Mouse (Mus musculus) retina, postnatal 7 days (tissue): ENCODE results near the gene Spns3.

Experiments
- DNase-seq: peaks from one replicate; pipeline ENCODE4 v3.0.0-alpha.2; 2012; ENCODE audit warnings: low read depth, low spot score

Spns3 gene

DNA sequence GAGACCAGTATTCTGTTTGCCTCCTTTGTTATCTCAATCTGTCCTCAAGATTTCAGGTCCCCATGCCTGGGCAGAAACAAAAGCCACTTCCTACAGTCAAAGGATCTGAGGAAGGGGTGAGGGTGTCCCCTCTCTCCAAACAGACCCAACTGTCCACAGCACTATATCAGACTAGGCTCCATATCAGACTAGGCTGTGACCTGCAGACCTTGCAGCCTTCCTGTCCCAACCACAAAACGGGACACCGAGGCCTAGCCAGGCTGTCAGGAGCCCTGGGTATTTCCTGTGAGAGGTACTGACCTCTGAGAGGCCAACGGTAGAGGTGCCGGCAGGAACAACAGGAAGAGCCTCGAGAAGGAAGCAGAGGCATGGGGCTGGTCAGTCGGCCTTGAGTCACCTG, 65.8 kb downstream of the Spns3 start:
- no peak for DNase-seq

GRCm38 (mm10) chr11:72481952-72482351, 68.4 kb downstream of the Spns3 start:
- no peak for DNase-seq

GRCm38 (mm10) chr11:72481313-72481712, 69.0 kb downstream of the Spns3 start:
- no peak for DNase-seq

GRCm38 (mm10) chr11:72479499-72479898, 70.8 kb downstream of the Spns3 start:
- DNase-seq: no peak

- DNase-seq: no peak
These were observed 72.1 kb downstream of the Spns3 start for GRCm38 (mm10) chr11:72478228-72478627.

DNA sequence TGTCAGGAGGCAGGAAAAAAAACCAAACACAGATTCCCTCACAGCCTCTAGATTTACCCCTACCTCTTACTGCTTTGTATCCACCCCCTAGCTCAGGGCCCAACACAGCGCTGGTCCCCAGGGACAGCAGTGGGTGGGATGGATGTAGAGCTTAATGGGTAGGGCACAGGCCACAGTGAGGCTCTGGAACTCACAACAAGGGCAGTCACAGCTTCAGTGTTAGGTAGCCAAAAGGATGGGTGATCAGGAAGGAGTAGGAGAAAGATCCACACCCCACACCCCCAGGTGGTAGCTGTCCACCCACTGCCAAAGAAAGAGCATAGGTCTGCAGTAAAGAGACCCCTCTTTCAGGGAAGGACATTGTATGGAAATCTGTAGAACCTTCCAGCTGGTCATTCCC, 72.7 kb downstream of the Spns3 start:
- DNase-seq: no peak

DNA sequence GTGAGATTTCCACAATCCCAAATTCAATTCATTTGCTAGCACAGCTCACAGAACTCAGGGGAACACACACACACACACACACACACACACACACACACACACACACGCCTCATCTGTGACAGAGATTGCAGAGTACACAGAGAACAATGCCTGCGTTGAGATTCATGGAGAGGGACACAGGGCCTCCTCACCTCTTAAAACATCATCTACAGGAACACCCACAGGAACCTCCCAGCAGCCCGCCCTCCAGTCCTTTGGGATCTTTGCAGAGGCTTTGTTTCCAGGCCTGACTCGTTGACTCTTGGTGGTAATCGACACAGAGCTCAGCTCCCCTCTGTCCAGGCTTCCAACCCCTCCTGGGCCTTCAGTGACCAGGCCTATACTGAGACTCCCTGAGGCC, 73.1 kb downstream of the Spns3 start:
- DNase-seq: no peak

DNA sequence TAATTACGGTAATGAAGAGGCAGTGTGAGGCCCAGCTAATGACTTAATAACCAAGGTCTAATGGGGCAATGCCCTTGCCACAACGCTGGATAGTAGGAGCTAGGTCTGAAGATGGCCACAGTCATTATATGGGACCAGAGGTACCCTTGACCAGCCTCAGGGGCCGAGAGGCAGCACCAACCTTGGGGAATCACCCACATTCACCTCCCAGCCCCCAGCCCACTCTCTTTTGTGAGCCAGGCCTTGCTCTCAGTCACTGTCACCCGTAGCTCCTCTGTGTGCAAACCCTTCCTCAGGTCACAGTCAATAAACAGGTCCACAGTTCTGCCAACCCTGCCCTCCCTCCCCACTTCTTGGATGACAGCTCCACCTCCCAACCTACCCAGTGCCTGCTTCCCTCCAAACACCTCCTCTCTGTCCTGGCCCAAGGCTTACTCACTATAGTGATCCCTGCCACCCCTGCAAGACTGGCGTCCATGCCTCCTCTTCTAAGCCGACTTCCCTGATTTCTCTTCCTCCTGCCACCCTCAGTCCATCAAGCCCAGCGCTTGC, 74.2 kb downstream of the Spns3 start:
- no peak for DNase-seq

DNA sequence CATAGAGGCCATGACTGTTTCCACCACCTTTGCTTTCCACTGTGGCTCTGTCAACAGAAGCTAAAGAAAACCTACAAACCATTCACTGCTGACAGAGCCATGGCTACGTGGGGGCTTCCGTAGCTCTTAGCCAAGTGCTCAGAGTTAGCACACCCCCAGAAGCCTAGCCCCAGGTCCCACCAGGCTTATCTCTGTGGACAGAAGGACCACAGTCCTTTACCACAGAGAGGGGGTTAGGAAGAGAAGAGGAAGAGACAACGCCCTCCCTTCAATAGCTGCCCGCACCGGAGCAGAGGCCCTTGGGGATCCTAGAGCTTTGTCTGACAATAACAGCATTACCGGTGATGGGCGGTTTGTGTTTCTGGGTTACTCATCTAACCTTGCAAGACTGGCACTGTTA, 74.9 kb downstream of the Spns3 start:
- no peak for DNase-seq

DNA sequence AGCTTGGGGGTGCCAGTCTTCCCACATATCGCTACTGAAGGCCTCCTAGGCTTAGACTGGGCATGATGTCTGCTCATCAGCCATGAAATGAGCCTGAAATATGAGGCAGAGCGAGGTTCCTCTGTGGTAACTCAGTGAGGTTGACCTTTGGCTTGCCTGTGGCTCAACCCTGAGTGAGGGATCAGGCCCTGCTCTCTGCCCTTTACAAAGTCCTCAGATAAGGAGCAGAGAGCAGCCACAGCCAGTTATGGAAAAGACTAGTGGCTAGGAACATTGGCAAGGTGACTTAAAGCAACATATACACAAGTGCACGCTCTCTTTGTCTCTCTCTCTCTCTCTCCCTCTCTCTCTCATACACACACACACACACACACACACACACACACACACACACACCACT, 75.4 kb downstream of the Spns3 start:
- DNase-seq: no peak

DNA sequence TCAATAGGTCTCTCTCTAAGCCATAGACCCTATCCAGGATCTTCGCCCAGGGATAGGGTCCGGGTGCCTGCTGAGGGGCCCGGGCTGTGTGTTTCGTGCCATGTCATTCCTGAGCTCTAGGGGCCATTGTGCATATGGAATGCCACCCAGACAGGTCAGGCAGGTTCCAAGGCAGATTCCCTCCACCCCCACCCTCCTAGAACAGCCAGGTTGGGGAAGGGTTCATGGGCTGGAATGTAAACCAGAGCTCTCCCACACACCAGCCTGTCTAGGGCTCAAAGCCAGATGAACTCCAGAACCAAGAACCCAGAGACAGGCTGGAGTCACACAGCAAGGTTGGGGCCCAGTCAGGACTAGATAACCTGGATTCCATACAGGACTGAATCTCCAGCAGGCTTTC, 76.8 kb downstream of the Spns3 start:
- no peak for DNase-seq

DNA sequence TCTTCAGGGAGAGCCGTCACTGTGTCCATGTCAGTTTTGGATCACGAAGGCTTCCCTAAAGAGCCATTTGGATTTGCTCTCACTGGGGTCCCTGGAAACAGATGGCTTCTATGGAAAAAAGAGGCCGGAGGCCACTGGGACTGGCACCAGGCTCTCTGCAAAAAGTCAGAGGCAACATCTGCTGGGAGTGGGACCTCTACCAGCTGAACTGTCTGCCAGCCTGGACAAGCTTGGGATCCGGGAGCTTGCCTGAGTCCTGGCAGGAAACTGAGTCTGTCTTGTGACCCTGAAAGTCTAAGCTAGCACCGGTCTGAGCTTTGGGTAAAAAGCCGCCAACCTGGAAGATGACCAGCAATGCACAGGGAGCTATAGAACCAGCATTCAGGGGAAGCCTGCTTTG, 78.9 kb downstream of the Spns3 start:
- DNase-seq: no peak

DNA sequence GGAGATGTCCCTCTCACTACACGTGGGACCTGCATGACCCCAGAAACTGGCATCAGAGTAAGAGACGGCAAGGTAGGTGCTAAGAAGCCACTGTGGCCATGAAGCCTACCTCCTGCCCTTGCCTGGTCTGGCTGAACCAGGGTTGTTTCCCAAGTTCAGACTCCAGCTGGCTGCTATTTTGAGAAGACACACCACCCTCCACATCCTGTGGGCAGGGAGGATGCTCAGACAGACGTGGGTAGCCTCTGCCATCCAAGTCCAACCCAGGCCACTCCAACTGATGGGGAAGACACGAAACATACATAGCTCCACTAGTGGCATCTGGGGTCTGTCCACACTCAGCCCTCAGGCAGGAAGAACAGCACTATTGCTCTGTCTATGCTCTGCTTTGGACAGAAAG, 80.3 kb downstream of the Spns3 start:
- DNase-seq: no peak

DNA sequence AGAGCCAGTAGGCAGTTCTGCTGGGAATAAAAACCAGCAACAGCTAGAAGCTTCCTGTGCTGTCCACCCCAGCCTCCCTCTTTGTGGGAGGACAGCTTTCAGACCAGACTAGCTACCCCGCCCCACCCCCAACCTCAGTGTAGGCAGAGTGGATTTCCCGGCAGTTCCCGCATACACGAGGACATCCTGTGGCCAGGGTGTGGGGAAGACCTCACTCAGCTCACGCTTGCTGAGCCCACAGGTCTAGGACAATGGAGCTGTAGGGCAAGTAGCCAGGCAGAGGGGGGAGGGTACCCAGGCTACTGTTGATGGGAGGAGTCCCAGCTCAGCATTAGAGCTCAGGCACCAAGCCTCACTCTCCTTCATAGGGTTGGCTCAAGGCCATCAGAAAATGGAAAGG, 81.1 kb downstream of the Spns3 start:
- DNase-seq: no peak

- no peak for DNase-seq
These were observed 81.8 kb downstream of the Spns3 start for GRCm38 (mm10) chr11:72468525-72468924.

GRCm38 (mm10) chr11:72466694-72467507, 83.4 kb downstream of the Spns3 start:
- no peak for DNase-seq

DNA sequence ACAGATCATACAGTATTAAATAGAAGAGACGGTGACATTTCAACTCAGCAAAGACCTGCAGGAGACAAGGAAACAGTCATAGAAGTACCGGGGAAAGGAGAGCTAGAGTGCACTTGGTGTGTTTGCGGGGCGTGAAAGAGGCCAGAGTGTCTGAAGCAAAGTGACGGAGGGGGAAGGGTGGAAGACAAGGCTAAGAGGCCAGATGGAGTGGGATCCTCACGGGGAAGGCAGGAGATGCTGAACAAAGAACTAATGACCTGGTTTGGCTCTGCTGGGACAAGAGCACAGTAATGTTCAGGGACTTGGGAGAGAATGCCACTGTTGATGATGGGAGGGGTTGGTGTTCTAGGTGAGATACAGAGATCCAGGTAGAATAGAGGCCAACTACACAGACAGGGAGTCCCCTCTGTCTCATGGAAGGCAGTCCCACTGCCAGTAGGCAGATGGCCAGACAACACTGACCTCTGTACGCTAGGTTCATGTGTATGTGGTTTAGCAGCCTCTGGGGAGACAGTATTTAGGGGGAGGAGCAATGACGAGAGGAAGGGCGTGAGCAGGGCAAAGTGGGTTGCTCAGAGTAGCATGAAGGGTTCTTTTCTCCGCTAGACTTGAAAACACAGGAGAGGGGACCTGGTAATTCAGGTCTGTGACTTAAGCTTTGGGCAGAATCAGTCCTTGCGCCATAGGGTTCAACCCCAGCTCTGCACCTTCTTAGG, 84.2 kb downstream of the Spns3 start:
- DNase-seq: no peak

- no peak for DNase-seq
These were observed 85.5 kb downstream of the Spns3 start for GRCm38 (mm10) chr11:72464821-72465220.

DNA sequence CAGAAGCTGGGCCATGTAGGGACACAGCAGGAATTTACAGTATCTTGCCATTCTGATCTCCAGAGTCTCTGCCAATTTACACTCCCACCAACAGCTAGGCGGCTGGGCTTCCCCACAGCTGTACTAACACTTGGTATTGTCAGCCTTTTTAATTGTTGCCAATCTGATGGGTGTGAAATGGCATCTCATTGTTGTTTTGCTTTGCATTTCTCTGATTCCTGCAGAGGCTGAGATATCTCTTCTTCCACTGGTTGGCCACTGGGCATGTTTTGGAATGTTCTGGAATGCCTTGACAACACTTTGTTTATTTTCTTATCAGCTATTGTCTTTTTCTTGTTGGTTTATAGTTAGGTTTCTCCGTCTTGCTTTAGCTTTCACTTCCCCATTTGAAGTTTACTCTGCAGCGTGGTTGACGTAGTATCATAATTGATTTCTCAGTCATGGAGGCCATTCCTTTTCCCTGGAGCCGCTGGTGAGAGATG, 88.8 kb downstream of the Spns3 start:
- no peak for DNase-seq

DNA sequence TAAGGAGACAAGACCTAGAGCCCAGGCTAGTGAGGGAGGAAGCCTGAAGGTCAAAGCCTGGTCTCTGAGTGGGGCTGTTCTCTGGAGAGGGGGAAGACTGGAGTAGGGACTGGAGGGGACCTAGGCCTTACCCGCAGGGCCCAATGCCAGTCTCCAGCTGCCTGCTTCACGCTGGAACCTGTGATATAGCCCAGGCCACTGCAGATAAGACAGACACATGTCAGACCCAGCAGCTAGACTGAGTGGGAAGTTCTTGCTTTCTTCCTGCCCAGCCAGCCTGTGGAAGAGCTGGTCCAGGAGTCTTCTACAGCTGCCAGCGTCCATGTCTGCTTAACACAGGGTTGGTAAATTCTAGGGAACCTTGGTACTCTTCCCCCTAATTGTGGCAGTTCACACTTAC, 91.8 kb downstream of the Spns3 start:
- DNase-seq: no peak

DNA sequence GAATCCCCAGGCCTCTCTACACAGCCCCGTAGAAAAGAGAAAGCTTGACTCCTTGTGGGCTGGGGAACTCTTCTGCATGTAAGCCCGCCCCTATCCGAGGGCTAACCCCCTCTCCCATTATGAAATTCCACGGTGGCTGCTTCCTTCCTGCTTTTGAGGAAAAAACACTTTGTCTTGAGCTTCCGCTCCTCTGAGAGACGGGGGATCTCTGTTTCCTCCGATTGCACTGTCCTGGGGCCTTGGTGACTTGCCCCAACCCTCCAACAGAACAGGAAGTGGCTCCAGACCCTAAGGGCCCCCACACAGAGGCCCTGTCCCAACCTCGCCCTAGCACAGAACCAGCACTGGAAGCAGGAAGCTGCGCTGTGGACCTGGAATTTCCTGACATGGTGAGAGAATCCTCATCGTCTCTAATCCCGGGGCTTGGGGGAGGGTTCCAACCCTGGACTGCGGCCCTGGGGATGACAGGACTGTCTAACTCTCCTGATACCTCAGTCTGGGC, 92.3 kb downstream of the Spns3 start:
- no peak for DNase-seq

- DNase-seq: no peak
These were observed 94.6 kb downstream of the Spns3 start for GRCm38 (mm10) chr11:72455694-72456093.
